Mouse (Mus musculus) thymus, postnatal 4 days (tissue): ENCODE data around the gene Prrg2.

Experiments
- DNase-seq: peaks from one replicate; pipeline ENCODE4 v3.0.0; 2021

Gene Prrg2

DNA sequence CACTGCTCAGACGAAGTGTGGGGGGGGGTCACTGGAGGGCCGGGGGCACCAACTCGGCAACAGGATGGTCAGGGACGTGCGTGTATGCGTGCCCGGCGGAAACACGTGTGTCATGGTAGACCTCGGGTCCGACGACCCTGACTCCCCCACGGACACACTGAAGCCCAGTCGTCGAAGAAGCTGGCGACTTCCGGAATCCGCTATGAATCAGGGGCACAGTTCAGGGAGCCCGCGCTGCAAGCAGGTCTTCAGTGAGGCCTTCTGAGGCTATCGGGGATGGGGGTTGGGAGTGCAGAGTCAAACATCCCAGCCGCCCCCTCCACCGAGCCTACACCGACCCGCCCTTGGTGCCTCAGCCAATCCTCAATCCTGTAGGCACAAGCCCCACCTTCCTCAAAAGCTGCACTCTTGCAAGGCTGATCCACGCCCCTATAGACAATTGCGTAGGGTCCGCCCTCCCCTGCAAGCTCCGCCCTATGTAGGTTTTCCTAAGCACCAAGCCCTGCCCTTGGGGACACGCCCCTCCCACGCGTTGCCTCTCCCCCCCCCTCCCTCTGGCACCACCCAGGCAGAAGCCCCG is 8.5 kb downstream of the Prrg2 start:
- peak; percentile 94 for DNase-seq

DNA sequence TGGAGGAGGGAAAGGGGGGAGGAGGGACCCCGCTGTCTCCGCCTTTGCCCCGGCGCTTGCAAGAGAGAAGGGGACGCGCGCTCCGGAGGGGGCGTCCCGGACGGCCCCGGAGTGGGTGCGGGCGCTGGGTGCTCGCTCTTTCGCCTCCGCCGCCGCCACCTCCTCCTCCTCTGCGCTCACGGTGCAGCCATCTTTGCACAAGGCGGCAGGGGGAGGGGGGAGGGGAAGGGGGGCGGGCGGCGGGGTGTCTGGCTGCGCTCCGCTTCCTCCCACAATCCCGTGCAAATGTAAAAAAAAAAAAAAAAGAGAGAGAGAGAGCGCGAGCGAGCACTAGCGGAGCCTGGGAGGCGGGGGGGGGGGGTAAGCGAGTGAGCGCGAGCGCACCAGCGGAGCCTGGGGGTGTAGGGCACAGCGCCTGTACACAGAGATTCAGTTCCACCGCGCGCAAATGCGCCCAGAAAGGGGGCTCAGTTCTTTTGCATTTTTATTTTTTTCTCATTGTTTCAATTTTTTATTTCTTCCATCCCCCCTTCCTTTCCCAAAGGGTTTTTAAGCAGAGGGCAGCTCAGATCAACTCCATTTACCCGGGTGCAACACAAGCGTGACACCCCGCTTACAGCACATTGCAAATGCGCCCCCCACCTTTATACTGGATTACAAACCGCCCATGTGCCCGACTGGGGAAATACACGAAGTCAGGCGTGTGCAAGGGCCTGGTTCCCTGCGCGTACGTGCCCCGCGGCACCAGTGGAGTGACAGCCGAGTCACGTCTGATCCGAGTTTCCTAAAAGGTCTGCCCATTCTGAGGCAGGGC is 9.2 kb downstream of the Prrg2 start:
- DNase-seq, result peak; percentile 83

GRCm38 (mm10) chr7:45052862-45053116 is 9.7 kb downstream of the Prrg2 start, which contains the start of gene Prr12:
Prr12 (minus strand) TSS chr7:45052881.
- no peak for DNase-seq

DNA sequence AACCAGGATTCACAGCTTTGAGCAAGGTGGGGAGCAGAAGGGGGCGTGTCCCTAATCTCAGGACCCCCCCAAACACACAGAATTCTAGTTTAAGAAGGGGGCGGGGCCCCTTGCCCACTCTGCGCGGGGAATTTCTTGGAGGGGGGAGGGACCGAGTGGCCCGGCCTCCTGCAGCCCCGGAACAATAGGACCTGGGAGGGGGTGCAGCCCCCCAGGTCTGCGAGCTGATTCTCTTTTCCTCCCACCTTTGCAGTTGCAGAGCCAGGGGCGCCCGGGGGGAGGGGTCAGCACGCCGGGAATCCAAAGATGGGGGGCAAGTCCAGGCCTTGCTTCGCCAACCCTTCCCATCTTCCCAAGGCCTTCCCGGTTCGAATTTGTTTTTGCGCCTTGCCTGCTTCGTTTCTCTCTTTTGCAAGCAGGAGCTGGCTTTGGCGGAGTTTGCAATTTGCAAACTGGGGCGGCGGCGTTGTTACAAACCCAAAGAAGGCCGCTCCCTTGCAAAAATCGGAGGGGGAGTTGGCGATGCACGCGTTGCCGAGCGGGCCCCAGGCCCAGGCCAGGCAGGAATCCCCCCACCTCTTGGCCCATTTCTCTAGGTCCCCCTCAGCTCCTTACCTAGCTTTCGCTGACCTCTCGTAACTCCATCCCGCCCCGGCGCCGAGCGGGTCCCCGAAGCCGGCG is 10.2 kb downstream of the Prrg2 start:
- no peak for DNase-seq

- no peak for DNase-seq
These were observed 10.9 kb downstream of the Prrg2 start for GRCm38 (mm10) chr7:45051601-45051974.

GRCm38 (mm10) chr7:45050945-45051600 is 11.4 kb downstream of the Prrg2 start:
- peak; percentile 72 for DNase-seq

- no peak for DNase-seq
These were observed 13.4 kb downstream of the Prrg2 start for GRCm38 (mm10) chr7:45048923-45049657.

DNA sequence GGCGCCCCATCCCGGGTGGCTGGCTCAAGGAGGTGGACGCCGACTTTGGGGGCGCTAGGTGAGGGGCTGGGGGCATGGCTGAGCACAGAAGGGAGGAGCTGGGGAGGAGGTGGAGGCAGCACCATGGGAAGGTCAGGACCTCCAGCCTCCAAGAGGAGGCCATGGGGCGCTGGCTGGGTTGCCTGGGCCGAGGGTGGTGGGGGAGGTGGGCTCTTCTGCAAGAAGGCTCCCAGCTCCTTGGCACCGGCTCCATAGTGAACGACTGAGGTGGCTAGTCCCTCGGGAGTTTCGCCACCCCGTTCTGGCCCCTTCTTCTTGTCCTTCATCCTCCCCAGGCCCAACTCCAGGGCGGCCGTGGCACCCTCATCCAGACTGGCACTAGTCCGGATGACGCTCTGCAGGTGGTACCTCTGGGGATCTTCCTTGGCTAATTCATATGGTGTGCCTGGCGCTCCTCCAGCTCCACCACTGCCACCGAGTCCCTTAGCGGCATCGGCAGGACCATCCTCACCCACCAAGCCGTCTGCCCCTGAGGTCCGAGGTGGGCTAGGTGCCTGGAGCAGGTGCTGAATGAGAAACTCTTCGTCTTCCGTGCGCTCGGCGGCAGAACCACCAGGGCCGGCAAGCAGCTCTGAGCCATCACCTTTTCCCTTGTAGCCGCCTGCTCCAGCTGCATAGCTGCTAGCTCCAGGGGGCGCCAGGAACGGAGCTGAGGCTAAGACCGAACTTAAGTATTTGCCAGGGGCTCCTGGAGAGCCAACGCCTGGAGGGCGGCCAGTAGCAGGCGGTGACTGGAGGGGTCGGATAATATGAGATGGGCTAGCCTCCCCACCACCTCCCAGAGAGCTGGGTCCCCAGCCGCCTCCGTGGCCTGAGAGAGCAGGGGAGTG is 14.2 kb downstream of the Prrg2 start:
- no peak for DNase-seq

- DNase-seq, result no peak
These were observed 15.0 kb downstream of the Prrg2 start for GRCm38 (mm10) chr7:45047491-45047890.

DNA sequence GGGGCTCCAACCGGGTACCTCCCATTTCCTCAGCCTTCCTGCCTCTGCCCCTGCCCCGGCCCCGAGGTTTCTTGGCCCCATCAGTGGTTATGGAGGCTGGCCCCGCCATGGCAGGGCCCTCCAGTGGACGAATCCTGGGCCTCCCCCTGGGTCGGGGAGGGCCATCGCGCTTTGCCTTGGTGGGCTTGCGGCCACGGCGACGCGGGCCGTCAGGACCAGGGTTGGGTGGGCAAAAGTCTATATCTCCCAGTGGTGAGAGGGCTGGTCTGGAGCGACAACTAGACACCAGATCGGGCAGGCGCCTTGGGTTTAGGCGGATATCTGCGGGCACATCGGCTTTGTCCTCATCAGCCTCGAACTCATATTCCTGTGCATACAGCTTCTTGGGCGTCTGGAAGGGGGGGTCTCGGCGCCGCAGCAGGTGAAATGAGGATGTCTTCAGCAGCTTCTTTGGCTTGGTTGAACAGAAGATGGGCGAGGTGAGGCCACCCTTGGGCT is 15.6 kb downstream of the Prrg2 start:
- DNase-seq, result no peak

GRCm38 (mm10) chr7:45045741-45046140 is 16.7 kb downstream of the Prrg2 start:
- DNase-seq, result no peak

- DNase-seq, result no peak
These were observed 19.2 kb downstream of the Prrg2 start for GRCm38 (mm10) chr7:45043307-45043706.

DNA sequence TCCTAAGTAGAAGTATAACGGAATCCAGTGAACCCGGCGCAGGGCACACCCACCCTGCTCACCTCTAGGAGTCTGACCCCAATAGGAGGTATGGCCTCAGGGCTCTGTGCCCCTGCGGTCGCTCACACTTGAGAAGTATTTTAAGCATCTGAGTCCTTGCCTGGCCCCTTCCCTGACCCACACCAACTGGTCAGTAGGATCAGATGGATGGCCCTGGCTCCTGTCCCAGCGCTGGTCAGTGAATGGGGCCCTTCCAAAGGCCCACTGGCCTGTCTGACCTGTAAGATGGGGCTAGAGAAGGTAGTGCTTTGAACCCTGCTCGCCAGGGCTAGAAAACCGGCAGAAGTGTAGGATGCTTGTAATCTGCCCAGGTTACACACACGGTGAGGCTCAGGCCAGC is 21.6 kb downstream of the Prrg2 start:
- no peak for DNase-seq

DNA sequence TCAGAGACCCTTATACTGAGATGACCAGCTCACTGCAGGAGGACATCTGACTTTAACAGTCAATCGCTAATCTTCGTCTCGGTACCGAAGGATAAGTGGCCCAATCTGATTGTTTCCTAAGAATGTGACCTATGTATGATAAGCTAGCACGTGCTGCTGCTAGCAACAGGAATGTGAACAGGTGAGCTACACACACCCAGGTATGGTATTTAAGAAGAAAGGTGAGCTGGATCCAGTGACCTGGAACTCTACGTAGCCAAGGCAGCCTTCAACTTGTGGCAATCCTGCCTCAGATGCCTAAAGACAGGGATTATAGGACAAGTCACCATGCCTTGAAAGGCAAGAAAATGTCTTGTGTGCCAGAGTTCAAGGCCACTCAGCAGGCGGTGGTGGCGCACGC is 24.1 kb downstream of the Prrg2 start:
- DNase-seq, result no peak

- peak; percentile 89 for DNase-seq
These were observed 24.6 kb downstream of the Prrg2 start for GRCm38 (mm10) chr7:45037720-45038361.

DNA sequence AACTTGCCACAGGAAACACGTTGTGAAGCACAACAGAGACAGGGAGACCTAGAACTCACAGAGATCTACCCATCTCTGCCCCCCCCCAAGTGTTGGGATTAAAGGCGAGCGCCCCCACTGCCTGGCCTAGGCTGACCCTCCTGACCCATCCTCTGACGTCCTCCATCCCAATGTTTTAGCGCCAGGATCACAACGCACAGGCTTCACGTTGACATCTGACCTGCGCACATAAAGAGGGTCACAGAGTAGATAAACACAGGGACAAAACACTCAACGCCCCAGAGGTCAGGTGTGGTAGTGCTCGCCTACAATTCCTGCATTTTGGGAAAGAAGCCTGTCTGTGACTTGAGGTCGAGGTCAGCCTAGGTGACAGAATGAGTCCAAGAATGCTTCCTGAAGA is 25.8 kb downstream of the Prrg2 start:
- no peak for DNase-seq

DNA sequence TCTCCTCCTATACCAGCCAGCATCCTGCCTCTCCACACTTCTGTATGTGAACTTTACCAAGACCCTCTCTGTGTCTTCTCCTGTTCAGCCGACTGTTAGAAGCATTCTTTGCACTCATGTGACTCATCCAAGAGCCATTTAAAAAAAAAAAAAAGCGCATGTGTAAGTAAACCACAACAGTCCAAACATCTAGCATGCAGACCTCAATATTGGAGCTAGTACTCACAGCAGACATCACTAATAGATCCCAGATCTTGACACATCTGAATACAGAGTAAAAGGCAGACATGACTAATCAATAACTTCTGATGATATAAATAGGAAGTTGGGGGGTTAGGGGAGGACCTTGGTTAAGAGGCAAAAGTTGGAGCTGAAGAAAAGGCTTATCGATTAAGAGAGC is 26.8 kb downstream of the Prrg2 start:
- no peak for DNase-seq

GRCm38 (mm10) chr7:45033722-45034359 is 28.6 kb downstream of the Prrg2 start:
- DNase-seq, result no peak

DNA sequence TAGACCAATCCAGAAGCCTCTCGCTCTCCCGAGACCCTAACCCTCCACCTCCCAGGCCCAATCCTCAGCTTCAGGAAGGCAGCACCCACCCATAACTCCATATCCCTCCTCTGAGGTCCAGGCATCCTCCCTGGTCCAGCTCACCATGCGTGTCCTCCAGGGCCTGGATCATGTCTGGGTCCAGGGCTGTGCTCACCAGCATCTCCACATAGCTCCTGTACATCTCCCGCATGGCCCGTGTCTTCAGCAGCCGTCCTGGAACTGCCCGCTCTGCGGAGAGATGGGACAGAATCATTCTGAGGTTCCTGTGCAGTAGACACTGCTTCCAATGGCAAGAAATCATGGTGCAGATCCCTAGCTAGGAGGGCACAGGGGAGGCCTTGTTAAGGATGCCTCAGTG is 31.6 kb downstream of the Prrg2 start:
- no peak for DNase-seq

- no peak for DNase-seq
These were observed 32.5 kb downstream of the Prrg2 start for GRCm38 (mm10) chr7:45029995-45030394.

GRCm38 (mm10) chr7:45028351-45028750 is 34.1 kb downstream of the Prrg2 start:
- DNase-seq, result no peak
